Mouse (Mus musculus): Measurements from ENCODE around the gene Rab32.
"Not testable (repeated sequence)": the region's sequence is repeated elsewhere in the genome, so short reads cannot be mapped to it uniquely, and the experiment has no call there.

The Rab32 gene

DNA sequence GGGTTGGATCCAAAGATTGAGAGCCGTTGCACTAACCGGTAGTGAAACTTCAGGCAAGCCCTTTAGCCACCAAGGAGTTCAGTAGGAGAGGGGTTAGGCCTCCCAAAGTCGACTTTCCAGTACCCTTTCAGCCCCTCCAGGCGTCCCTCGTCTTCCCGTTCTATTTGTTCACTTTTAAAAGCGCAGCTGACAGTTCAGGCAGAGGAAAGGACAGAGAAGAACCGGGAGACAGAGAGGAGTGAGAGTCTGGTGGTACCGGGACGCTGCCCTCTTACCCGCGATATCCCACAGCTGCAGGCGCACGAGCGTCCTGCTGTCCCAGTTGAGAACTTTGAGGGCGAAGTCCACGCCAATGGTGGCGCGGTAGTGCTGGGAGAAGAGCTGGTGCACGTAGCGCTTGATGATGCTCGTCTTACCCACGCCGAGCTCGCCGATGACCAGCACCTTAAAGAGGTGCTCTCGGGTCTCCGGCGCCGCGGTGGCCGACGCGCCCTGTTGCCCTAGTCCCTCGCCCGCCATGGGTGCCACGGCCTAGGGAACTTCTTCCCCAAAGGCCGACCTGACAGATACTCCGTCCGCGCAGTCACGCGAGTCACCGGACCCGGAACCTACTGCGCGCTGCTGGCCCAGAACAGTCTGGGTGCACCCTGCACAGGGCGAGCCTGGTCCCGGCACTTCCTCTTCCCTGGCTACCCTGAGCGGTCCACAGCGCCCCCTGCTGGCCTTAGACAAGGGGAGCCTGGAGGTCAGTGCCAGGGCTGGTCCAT is at the start of gene Rab32:
Rab32 (minus strand) TSS at position 696 of the 767 bp plus-strand sequence.
- DNase-seq (ENCODE audit: low spot score): peak; percentile 77

DNA sequence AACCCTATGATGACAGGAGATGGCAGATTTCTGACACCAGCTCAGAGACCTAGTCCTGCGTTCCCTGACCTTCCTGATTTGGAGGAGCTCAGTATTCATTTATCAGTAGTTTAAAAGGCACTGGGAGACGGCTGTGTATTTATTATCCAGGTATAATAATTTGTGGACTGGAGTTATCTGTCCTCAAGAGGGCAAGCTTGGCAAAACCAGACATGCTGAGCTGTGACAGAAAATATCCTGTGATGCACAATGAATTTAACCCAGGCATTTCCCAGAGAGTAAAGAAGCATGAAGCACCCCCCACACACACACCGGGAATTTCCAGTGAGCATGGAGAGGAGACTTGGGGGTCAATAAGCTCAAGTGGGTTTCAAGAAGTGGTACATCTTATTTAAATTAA is 42.7 kb upstream of the Rab32 start:
- DNase-seq (ENCODE audit: low spot score): no peak

DNA sequence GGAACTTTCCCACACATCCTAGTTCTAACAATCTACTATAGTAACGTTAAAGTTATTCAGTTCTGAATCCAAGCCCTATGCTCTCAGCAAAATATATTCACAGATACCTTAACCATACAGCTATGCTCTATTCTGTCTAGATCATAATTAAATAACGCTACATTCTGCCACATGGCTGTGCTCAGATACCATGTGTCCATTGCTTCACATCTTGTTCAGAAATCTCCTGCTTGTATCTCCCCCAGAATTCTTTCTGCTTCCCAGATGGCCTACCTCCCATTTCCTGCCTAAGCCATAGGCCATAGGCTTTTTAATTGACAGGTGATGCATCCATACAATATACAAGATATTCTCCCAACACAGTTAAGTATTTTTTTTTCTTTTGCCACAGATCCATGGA is 39.4 kb upstream of the Rab32 start:
- DNase-seq (ENCODE audit: low spot score): not testable (repeated sequence)

DNA sequence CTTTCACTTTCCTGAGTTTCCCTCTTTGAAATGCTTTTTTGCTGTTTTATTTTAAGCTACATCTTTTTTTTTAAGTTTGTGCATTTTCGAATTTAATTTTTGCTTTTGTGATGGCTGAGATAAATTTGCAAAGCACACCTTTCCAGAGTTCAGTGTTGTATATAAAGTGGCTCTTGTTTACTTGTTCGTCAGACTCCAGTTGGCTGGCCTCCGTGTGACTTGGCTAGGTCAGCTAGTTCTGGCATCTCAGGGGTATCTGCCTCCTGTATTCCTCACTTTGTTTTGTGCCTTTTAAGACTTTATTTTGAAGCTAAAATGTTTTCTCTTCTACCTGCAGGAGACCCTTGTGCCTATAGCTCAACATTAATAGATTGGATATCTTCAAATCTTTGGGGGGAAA is 22.7 kb upstream of the Rab32 start:
- DNase-seq (ENCODE audit: low spot score): no peak

GRCm38 (mm10) chr10:10579821-10580220 is 21.8 kb upstream of the Rab32 start:
- no peak for DNase-seq (ENCODE audit: low spot score)

DNA sequence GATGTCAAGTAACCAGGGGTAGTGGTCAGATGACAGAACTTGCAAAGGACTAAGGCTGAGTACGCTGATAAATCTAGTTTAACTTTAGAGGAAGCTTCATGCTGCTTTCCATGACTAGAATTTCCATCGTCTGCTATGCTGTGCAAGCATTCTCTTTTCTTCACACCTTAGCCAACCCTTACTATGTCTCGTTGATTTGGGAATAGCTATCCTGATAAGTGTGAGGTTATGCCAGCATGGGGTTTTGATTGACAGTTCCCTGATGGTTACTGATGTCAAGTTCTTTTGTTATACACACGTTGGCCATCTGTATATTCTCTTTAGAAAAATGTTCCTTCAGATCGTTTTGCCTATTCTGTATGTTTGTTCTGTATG is 259 bp upstream of the Rab32 start:
- no peak for DNase-seq (ENCODE audit: low spot score)

DNA sequence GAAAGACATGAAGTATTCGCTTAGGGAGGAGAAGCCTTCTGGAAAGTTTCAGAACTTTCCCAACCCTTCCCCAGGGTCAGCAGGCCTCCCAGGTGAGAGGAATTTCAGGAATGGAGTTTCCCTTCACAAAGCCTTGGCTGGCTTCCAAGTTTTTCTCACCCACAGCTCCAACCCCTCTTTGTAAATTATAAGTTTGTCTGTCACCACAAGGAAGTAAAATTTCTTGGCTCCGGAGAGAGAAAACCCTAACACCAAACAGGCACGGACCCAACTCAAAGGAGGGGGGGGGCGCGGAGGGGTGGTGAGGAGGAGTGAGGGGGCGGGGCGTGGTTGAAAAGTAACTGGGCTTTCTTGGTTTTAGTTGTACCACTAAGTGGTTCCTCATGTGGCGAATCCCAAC is 980 bp downstream of the Rab32 start:
- DNase-seq (ENCODE audit: low spot score): no peak

GRCm38 (mm10) chr10:10555676-10556075 is 2.4 kb downstream of the Rab32 start:
- no peak for DNase-seq (ENCODE audit: low spot score)

- DNase-seq (ENCODE audit: low spot score): no peak
Observed at GRCm38 (mm10) chr10:10555221-10555620, 2.8 kb downstream of the Rab32 start.

DNA sequence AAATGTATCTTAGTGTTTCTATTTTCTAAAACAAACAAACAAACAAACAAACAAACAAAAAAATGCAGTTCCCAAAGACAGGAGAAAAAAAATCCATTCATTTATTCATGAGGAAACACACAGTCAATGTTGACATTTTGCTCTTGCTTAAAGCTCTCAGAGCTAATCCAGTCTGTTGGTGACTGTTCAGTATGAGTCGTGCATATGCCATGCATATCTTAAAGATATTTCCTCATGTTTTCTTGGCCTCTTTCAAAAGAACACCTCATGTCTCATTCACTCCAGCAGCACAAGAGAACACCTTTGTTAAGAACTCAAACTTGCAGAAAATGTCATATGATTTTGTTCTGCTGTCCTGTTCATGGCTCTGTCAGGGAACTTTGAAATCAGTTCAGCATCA is 7.9 kb downstream of the Rab32 start:
- DNase-seq (ENCODE audit: low spot score): no peak

DNA sequence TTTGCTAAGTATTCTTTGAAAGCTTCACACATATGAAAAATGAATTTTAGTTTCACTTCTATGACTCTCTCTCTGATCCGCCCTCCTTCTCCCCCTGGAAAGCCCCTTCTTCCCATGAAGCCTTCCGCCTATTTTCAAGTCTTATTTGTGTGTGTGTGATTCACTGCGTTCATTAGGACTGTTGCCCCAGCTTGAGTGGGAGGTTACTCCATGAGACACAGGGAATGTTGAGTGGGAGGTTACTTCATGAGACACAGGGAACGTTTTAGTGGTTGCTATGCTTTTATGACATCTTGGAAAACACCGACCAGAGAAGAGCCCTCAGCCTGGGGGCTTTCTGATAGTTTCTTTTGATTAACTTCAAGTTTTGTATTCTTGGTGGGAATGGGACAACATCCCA is 11.4 kb downstream of the Rab32 start:
- no peak for DNase-seq (ENCODE audit: low spot score)

DNA sequence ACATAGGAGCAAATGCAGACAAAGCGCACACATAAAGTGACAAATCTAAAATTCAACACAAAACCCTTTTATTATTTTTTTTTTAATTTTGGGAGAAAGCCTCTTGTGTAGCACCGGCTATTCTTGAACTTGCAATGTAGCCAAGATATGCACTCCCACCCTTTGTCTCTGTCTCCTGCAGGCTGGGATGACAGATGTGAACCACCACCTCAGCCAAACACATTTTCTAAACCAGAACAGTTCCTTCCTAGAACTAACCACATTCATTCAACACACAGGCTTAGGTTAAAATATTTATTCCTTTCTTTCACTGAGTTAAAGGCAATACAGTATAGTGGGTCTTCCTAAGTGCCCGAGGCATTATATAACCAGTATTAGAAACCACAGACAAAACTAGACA is 13.1 kb downstream of the Rab32 start:
- no peak for DNase-seq (ENCODE audit: low spot score)

Data from layer of hippocampus, adult 9-10 months (tissue).